Mouse (Mus musculus) olfactory bulb, adult 2 months (tissue): Measurements from ENCODE around the gene Myo1b.

Experiments
- CTCF ChIP-seq: fragments of 200-500 bp; IDR thresholded peaks from 2 replicates; pipeline ENCODE4 v1.5.1; 2012; ENCODE audit warnings: low read depth, mild to moderate bottlenecking, low read length, moderate library complexity; ENCODE audit not compliant: insufficient read depth
- POLR2A ChIP-seq: fragments of 200-500 bp; IDR thresholded peaks from 2 replicates; pipeline ENCODE4 v1.6.1; 2012; ENCODE audit warnings: mild to moderate bottlenecking, low read depth, low read length, moderate library complexity; ENCODE audit not compliant: insufficient read depth

DNA sequence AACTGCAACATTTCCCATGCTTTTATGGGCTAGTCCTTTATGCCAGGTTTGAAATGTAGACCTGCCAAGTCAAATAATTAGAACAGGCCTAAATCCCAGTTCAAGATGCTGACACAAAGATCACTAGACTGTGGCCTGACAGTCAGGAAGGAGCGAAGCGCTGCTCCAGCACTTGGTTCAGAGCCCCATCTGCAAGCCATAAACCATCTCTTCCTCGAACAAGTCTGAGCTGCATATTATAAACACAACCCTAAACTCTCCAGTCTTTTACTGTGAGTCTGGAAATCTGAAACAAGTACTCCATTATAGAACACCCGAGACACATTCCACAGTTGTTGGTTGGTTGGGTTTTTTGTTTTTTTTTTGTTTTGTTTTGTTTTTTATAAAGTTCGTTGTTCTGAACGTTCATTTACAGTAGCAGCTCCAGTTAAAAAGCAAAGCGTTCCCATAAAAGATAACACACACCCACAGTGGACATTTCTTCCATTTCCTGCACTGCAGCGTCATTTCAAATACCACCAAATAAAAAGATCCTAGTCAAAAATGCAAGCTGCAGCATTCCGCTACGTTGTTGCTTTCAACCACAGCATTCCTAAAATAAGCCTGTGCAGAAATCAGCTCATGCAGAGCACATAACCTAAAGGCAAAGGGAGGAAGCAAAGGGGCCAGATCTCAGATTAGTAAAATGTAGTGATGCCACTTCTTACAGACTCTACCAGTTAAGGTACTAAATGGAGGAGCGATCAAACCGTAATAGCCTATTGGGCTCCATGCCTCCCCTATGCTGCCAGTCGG is 94.0 kb downstream of the Myo1b start:
- TF ChIP-seq CTCF (no peak), POLR2A (no peak)
